Mouse (Mus musculus) lung, adult 18-20 months (tissue): ENCODE results near the gene Gm5431.
A peak's percentile ranks its signal among the peaks of the same experiment; 100 is the strongest.
"Not testable (repeated sequence)": the region's sequence is repeated elsewhere in the genome, so short reads cannot be mapped to it uniquely, and the experiment has no call there.

Experiments
- DNase-seq, 2 experiments: peaks; one replicate each; pipeline ENCODE4 v3.0.0; 2022; ENCODE audit warnings: mixed read lengths in 2 of 2

Gene Gm5431

GRCm38 (mm10) chr11:48902021-48902420, at the start of gene Gm5431:
Gm5431 (minus strand) TSS chr11:48902214.
- DNase-seq, result peak in 1 of 2 experiments; percentile 14

- DNase-seq, result not testable (repeated sequence)
Observed at GRCm38 (mm10) chr11:48946090-48946489, 44.1 kb upstream of the Gm5431 start, which contains the start of gene Psme2b. Psme2b (minus strand) TSS chr11:48946190.

GRCm38 (mm10) chr11:48939286-48939685, 37.3 kb upstream of the Gm5431 start:
- DNase-seq, result not testable (repeated sequence)

DNA sequence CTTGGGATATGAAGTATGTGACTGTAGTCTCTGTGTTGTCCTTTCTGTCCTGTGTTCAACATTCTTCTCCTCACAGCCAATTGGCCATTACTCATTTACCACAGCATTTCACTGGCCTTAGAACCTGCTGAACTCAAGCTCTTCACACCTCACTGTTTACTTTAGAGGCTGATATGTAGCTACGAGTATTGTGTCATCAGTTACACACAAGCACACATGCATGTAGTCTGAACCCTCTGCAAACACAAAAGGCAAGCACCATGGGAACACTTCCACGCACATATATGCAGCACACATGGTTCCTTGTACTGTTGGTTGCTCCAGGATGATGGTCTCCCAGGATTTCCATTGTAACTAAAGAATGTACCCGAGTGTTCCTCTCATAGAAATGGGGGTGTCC, 33.3 kb upstream of the Gm5431 start:
- DNase-seq, result not testable (repeated sequence)

- DNase-seq, result peak in 1 of 2 experiments; percentile 7
Observed at GRCm38 (mm10) chr11:48933923-48934322, 31.9 kb upstream of the Gm5431 start.

DNA sequence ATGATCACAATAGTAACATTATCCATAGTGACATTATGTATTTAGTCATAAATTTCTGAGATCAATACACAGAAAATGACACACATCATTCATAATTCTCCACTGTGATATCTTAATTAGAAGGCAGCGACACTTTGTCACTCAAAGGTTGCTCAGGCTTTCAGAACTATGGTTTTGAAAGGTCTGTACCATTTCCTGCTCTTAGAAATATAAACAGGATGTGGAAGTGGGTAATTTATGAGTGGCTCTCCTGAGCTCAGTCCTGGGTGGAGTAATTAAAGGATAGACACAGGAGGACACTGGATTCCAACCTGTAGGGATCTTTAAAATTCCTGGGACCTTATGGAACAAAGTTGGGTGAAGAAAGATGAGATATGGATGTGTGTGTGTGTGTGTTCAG, 31.4 kb upstream of the Gm5431 start:
- DNase-seq, result not testable (repeated sequence)

DNA sequence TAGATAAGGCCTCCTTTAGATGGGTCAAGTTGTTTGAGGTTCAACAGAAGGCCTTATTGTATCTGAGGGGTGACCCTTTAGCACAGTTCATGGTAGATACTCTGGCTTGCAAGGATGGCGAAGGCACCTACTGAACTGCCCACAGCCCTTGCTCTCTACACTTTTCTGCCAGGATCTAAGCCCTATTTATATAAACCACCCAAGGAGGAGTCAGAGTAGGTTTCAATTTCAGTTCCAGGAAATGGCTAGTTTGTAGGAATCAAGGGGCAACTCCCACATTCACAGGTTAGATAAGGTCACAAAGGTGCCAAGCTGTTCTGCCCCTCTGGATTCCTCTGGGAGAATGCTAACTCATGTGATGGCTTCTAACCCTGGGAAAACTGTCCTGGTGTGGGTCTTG, 26.1 kb upstream of the Gm5431 start:
- not testable (repeated sequence) for DNase-seq

- DNase-seq, result not testable (repeated sequence)
Observed at GRCm38 (mm10) chr11:48926437-48926836, 24.4 kb upstream of the Gm5431 start.

DNA sequence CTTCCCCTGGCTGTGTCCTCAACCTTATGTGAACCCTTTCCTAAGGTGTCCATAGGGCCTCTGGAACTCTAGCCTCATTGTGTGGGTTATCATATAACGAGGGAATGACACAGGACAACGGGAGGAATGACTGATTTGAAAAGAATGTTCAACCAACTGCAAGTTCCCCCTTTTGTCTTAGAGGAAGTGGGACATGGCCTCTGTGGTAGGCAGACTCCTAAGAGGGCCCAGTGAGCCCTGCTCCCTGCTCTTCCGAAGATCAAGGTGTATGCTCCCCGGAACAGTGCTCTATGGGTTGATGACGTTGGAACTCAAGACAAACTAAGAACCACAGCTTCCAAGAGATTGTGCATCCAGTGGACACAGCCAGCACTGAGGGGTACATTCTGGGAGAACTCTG, 21.8 kb upstream of the Gm5431 start:
- not testable (repeated sequence) for DNase-seq

DNA sequence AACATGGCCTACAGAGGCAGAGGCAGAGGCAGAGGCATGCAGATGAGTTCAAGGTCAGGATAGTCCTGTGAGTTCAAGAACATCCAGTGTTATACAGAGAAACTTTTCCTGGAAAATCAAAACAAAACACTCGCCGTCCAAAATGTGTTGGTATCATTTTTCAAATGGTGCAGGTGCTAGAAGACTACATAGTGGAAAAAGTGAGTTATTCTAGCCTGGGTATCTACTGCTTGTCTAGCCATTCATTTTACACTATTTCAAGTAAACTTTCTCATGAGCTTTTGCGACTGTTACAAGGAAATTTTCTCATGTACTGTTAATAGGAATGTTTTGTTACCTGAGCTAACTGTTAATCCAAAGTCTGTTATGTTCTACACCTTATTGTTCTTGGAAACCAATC, 16.4 kb upstream of the Gm5431 start:
- DNase-seq, result no peak

DNA sequence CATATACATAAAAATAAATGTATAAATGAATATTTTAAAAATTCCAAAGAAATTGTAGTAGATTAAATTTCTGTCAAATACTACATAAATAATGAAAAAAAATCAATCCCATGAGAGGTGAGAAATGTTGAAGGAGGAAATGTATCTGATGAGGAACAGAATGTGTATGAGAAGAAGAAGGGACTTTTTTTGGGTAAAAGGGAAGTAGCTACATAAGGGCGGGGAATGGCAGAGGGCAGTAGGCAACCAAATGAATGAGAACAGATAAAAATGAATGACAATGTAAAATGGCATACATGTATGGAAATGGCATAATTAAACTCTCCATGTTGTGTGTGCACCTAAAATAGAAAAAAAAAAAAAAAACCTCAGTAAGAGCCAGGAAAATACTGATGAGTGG, 11.6 kb upstream of the Gm5431 start:
- no peak for DNase-seq

DNA sequence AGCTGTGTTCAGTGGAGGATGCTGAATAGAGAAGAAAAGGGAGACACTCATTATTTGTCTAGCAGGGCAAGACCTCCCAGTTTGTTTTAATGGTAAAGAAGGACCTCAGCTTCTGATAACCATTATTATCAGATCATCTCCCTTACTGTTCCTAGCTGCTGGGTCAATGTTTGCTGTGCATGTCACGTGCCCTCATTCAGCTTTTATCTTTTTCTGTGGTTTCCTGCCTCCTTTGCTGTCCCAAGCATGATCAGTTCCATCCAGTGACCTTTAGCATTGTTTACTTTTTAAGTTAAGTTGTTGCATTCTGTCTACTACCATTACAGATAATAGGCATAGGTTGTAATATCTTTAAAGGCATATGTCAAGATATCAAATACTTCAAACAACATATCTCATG, 6.4 kb upstream of the Gm5431 start:
- no peak for DNase-seq

GRCm38 (mm10) chr11:48901567-48901930, 465 bp downstream of the Gm5431 start:
- not testable (repeated sequence) for DNase-seq

DNA sequence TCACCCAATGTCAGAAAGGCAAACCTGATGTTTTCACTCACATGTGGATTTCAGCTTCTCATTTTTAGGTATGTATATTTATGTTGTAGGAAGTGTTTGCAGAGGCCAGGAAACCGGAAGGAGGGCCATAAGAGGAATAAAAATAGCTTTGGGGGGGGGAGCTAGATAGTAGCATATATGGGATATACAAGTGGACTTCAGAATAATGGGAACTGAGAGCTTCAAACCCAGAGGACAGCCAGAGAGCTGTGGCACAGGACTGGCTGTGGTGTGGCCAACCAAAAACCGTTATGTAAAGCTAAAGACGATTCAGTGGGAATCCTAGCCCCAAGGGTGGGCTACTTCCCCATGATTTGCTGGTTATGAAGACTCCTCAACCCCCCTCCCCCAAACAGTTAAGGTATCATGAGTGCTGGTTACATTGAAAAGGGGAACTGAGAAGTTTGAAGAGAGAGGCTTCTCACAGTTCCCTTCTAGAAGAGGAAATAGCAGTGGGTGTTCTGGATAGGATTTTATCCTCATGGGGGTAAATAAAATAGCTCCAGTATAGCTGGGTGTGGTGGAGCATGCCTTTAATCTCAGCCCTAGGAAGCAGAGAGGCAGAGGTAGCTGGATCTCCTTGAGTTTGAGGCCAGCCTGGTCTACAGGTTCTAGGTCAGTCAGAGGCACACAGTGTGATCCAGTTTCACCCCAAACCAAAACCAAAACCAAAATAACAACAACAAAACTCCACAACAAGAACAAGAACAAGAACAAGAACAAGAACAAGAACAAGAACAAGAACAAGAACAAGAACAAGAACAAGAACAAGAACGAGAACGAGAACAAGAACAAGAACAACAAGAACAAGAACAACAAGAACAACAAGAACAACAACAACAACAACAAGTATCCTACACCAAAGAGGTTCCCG, 1.1 kb downstream of the Gm5431 start:
- DNase-seq, result not testable (repeated sequence)

DNA sequence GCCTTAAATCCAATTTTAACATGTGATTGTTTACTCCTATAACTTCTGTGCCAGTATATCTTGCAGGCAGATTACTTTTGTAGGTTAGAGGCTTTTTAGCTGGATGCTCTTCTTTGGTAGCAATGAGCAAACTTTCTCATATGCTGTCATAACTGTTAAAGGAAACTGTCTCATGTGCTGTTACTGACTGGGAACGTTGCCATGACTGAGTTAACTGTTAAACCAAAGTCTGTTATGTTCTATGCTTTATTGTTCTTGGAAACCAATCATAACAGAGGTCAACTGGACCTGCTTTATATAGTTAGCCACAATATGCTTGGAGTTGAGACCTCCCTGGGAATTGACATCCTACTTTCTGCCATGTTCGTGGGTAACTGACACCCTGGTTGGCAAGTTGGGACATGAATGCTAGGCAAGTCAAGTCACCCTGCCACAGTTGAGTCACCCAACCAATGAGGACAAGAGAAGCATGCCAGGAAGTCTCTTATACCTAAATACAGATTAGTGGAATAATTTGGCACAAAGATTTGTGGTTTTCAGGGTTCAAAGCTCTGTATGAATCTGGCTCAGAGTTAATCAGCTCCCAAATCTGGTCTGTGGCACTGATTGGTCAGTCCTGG, 3.1 kb downstream of the Gm5431 start:
- DNase-seq, result no peak

DNA sequence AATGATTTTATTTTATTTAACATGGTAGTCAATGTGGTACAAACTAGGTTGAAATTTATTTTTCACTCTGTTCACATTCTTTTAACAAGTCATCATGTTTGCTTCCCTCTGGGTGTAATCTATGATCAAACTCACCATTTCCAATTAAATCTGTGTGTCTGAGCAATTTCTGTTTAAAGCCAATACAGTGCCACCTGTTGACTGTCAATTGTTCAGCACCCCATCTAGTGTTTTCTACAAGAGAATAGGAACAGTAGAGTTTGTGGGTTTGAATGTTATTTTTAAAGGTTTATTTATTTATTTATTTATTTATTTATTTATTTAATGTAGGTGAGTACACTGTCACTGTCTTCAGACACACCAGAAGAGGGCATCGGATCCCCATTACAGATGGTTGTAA, 25.3 kb downstream of the Gm5431 start:
- no peak for DNase-seq

GRCm38 (mm10) chr11:48875343-48875837, 26.6 kb downstream of the Gm5431 start:
- DNase-seq, result not testable (repeated sequence)

- peak in 1 of 2 experiments; percentile 58 for DNase-seq
Observed at GRCm38 (mm10) chr11:48874465-48874864, 27.5 kb downstream of the Gm5431 start.

GRCm38 (mm10) chr11:48873591-48874290, 28.3 kb downstream of the Gm5431 start:
- DNase-seq, result no peak

DNA sequence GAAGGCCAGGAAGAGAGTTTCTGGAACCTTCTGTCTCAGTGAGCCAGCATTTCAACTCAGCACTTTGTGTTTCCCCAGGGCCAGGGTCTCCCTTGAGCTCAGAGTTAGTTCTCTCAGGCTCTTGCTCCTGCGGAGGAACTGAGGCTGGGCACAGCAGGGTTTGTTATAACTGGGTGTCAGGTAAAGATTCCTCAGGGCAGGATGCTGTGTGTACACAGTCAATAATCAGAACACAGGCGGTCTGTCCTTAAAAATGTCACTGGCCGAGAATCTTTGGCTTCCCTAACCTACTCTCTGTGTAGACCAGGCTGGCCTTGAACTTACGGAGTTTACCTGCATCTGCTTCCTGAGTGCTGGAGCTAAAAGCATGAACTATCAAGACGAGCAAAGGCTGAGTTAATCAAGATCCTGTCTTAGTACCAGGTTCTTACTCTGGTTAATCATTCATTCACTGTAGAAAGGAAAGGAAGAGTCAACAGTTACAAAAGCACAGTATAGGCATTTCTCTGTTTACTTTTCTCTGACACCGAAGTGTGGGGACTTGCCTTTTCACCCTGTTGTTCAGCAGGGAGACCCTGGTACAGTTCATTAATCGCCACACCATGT, 29.2 kb downstream of the Gm5431 start:
- no peak for DNase-seq

- DNase-seq, result peak; percentile 61 to 75
Observed at GRCm38 (mm10) chr11:48871817-48872541, 30.0 kb downstream of the Gm5431 start.

- DNase-seq, result peak; percentile 73 to 82
Observed at GRCm38 (mm10) chr11:48871201-48871772, 30.7 kb downstream of the Gm5431 start, which contains the start of gene Irgm1. Irgm1 (minus strand) TSS chr11:48871683.
